Mouse (Mus musculus) gastrocnemius, postnatal 36 days (tissue): ENCODE measurements around the gene Kcnj9. TPM values are rescaled to one million over a fixed set of nuclear protein-coding genes. Genes with fewer than 3 reads are reported as not detected.
A peak's percentile ranks its signal among the peaks of the same experiment; 100 is the strongest.

ENCODE experiments used
- DNase-seq, 2 experiments: peaks; one replicate each; pipeline ENCODE4 v3.0.0; 2022
- intact Hi-C: fragments of 180-260 bp; cut with DNase I; formaldehyde crosslinking; loops from one replicate; pipeline ENCODE4 v1.15.1; 2025
- long read RNA-seq, 2 experiments: library from polyadenylated mRNA; stranded (forward); transcript quantifications; one replicate each; pipeline ENCODE4 v2.0.0; 2021
- total RNA-seq, 2 experiments: library from RNA; stranded (reverse); gene quantifications; 2 replicates each; pipeline ENCODE4 v1.2.3; 2021

Kcnj9 gene
- not detected for total RNA-seq
- long read RNA-seq, experiment 1: 0 reads
- long read RNA-seq, experiment 2: 0 reads

- intact Hi-C loops: no loop called here
- DNase-seq: no peak
Measured at GRCm38 (mm10) chr1:172329131-172329530, at the start of gene Kcnj9. TSS of gene Kcnj9 (minus strand) at chr1:172329318.

GRCm38 (mm10) chr1:172376758-172377458 lies 47.8 kb upstream of the Kcnj9 start:
- DNase-seq: peak in 1 of 2 experiments; percentile 17
- intact Hi-C loops: no loop called here

- intact Hi-C loops: no loop called here
- peak; percentile 95 to 96 for DNase-seq
Measured at GRCm38 (mm10) chr1:172376198-172376667, 47.1 kb upstream of the Kcnj9 start, which contains the start of gene Pigm. TSS of gene Pigm (plus strand) at chr1:172376546.

GRCm38 (mm10) chr1:172368768-172369418 lies 39.8 kb upstream of the Kcnj9 start:
- DNase-seq: peak in 1 of 2 experiments; percentile 16
- intact Hi-C loops: no loop called here

GRCm38 (mm10) chr1:172364684-172365083 lies 35.6 kb upstream of the Kcnj9 start:
- DNase-seq: peak in 1 of 2 experiments; percentile 26
- intact Hi-C loops: no loop called here

GRCm38 (mm10) chr1:172358341-172358740 lies 29.2 kb upstream of the Kcnj9 start:
- no peak for DNase-seq
- intact Hi-C loops: loop anchor here (5.0 kb wide), 1 partner anchor 311 kb away; no protein-coding TSS in a partner anchor

GRCm38 (mm10) chr1:172357550-172357949 lies 28.4 kb upstream of the Kcnj9 start:
- intact Hi-C loops: loop anchor here (2.0 to 5.0 kb wide), 2 partner anchors 239 to 310 kb away; no protein-coding TSS in a partner anchor
- DNase-seq: peak; percentile 25 to 49

GRCm38 (mm10) chr1:172355336-172355735 lies 26.2 kb upstream of the Kcnj9 start:
- intact Hi-C loops: loop anchor here (2.0 to 5.0 kb wide), 2 partner anchors 29 to 308 kb away; no protein-coding TSS in a partner anchor
- DNase-seq: no peak

GRCm38 (mm10) chr1:172352453-172352852 lies 23.3 kb upstream of the Kcnj9 start:
- no peak for DNase-seq
- intact Hi-C loops: no loop called here

GRCm38 (mm10) chr1:172352001-172352400 lies 22.9 kb upstream of the Kcnj9 start:
- no peak for DNase-seq
- intact Hi-C loops: no loop called here

GRCm38 (mm10) chr1:172349916-172350812 lies 21.0 kb upstream of the Kcnj9 start:
- no peak for DNase-seq
- intact Hi-C loops: no loop called here

GRCm38 (mm10) chr1:172349504-172349903 lies 20.4 kb upstream of the Kcnj9 start:
- intact Hi-C loops: no loop called here
- DNase-seq: no peak

- intact Hi-C loops: no loop called here
- DNase-seq: no peak
Measured at GRCm38 (mm10) chr1:172347382-172347781, 18.3 kb upstream of the Kcnj9 start.

GRCm38 (mm10) chr1:172346707-172347106 lies 17.6 kb upstream of the Kcnj9 start:
- intact Hi-C loops: no loop called here
- no peak for DNase-seq

GRCm38 (mm10) chr1:172344820-172345219 lies 15.7 kb upstream of the Kcnj9 start:
- intact Hi-C loops: no loop called here
- no peak for DNase-seq

GRCm38 (mm10) chr1:172343914-172344313 lies 14.8 kb upstream of the Kcnj9 start:
- intact Hi-C loops: no loop called here
- no peak for DNase-seq

GRCm38 (mm10) chr1:172342729-172343128 lies 13.6 kb upstream of the Kcnj9 start:
- intact Hi-C loops: no loop called here
- DNase-seq: no peak

GRCm38 (mm10) chr1:172341386-172341785 lies 12.3 kb upstream of the Kcnj9 start:
- no peak for DNase-seq
- intact Hi-C loops: no loop called here

- intact Hi-C loops: no loop called here
- DNase-seq: peak; percentile 28 to 46
Measured at GRCm38 (mm10) chr1:172340729-172341321, 11.7 kb upstream of the Kcnj9 start, which contains the start of gene Kcnj10. TSS of gene Kcnj10 (plus strand) at chr1:172341210.
